Mouse (Mus musculus) CH12.LX (cell line): ENCODE measurements around the gene Trpm3. TPM values are rescaled to one million over a fixed set of nuclear protein-coding genes. Genes with fewer than 3 reads are reported as not detected.

Experiments
- DNase-seq: peaks from one replicate; pipeline ENCODE4 v3.0.0-alpha.2; 2013; ENCODE audit errors: extremely low read depth
- H3K27ac ChIP-seq: 2 replicates; pipeline ENCODE4 v1.5.1; 2012; ENCODE audit warnings: low read depth, mild to moderate bottlenecking, control low read depth, moderate library complexity; ENCODE audit not compliant: insufficient read depth
- H3K27me3 ChIP-seq: replicated peaks from 2 replicates; pipeline ENCODE3; 2012; ENCODE audit warnings: inconsistent platforms
- H3K36me3 ChIP-seq, 2 experiments: replicated peaks in 1 of 2; 2 replicates each; pipeline versions ENCODE3 to v1.6.1; 2012; ENCODE audit warnings: inconsistent platforms in 1 of 2, low read length in 1 of 2, mild to moderate bottlenecking in 1 of 2, mixed read lengths in 1 of 2, moderate library complexity in 1 of 2; ENCODE audit not compliant: control insufficient read depth in 1 of 2, insufficient read depth in 1 of 2
- H3K4me1 ChIP-seq, 2 experiments: 2 replicates each; pipeline ENCODE4 v1.6.1; 2012; ENCODE audit warnings: inconsistent platforms in 1 of 2, moderate library complexity in 1 of 2; ENCODE audit not compliant: insufficient read depth in 2 of 2, control insufficient read depth in 1 of 2
- H3K4me2 ChIP-seq: 2 replicates; pipeline ENCODE4 v1.6.1; 2012; ENCODE audit warnings: low read depth, mild to moderate bottlenecking, control low read depth; ENCODE audit not compliant: poor library complexity, insufficient read depth, severe bottlenecking
- H3K4me3 ChIP-seq, 3 experiments: fragments of 150-350 bp in 1 of 3; sonication (generic) in 1 of 3; replicated peaks in 1 of 3; 2 replicates each; pipeline versions ENCODE3 to v1.5.1; 2011 to 2012; ENCODE audit warnings: low read depth in 2 of 3, low read length in 2 of 3, mild to moderate bottlenecking in 2 of 3, moderate library complexity in 2 of 3, control low read depth in 1 of 3, improper control_type of control experiment in 1 of 3, inconsistent platforms in 1 of 3, mixed read lengths in 1 of 3; ENCODE audit not compliant: poor library complexity in 1 of 3
- H3K79me2 ChIP-seq: replicated peaks from 2 replicates; pipeline ENCODE4 v1.6.1; 2012; ENCODE audit warnings: mild to moderate bottlenecking, moderate library complexity; ENCODE audit not compliant: control insufficient read depth, poor library complexity, insufficient read depth, severe bottlenecking; ENCODE audit errors: extremely low read depth
- H3K9ac ChIP-seq: 2 replicates; pipeline ENCODE4 v1.6.1; 2012; ENCODE audit warnings: low read depth, mild to moderate bottlenecking, control low read depth, moderate library complexity; ENCODE audit not compliant: insufficient read depth
- H3K9me3 ChIP-seq: replicated peaks from 2 replicates; pipeline ENCODE3; 2012; ENCODE audit warnings: low read length, inconsistent platforms, mixed read lengths
- CTCF ChIP-seq, 2 experiments: IDR thresholded peaks in 1 of 2; conservative IDR thresholded peaks in 1 of 2; 2 replicates each; pipeline ENCODE4 v1.5.1; 2011 to 2012; ENCODE audit warnings: low read depth in 2 of 2, low read length in 2 of 2, improper control_type of control experiment in 1 of 2, inconsistent platforms in 1 of 2, mild to moderate bottlenecking in 1 of 2, moderate library complexity in 1 of 2
- E2F4 ChIP-seq: IDR thresholded peaks from 2 replicates; pipeline ENCODE4 v1.6.1; 2011; ENCODE audit warnings: low read depth, low read length, improper control_type of control experiment; ENCODE audit not compliant: insufficient replicate concordance
- EP300 ChIP-seq: IDR thresholded peaks from 2 replicates; pipeline ENCODE4 v1.6.1; 2011; ENCODE audit warnings: low read length, improper control_type of control experiment
- ETS1 ChIP-seq: conservative IDR thresholded peaks from 2 replicates; pipeline ENCODE4 v1.6.1; 2012; ENCODE audit warnings: low read depth, mild to moderate bottlenecking, inconsistent platforms, low read length, improper control_type of control experiment, moderate library complexity
- GABPA ChIP-seq: IDR thresholded peaks from 2 replicates; pipeline ENCODE4 v1.6.1; 2012; ENCODE audit warnings: low read depth, low read length, improper control_type of control experiment, inconsistent platforms; ENCODE audit not compliant: insufficient replicate concordance
- HCFC1 ChIP-seq: IDR thresholded peaks from 2 replicates; pipeline ENCODE4 v1.6.1; 2012; ENCODE audit warnings: low read depth, mild to moderate bottlenecking, inconsistent platforms, low read length, improper control_type of control experiment
- JUN ChIP-seq: IDR thresholded peaks from 2 replicates; pipeline ENCODE4 v1.6.1; 2011; ENCODE audit warnings: low read depth, mild to moderate bottlenecking, low read length, improper control_type of control experiment, moderate library complexity; ENCODE audit not compliant: insufficient read depth
- JUND ChIP-seq: conservative IDR thresholded peaks from 2 replicates; pipeline ENCODE4 v1.6.1; 2011; ENCODE audit warnings: low read depth, low read length, improper control_type of control experiment
- KAT2A ChIP-seq: IDR thresholded peaks from 2 replicates; pipeline ENCODE4 v1.6.1; 2012; ENCODE audit warnings: low read length, improper control_type of control experiment, inconsistent platforms; ENCODE audit not compliant: insufficient replicate concordance
- MAFK ChIP-seq: IDR thresholded peaks from 2 replicates; pipeline ENCODE4 v1.6.1; 2011; ENCODE audit warnings: low read length, improper control_type of control experiment; ENCODE audit not compliant: insufficient replicate concordance
- MAX ChIP-seq: IDR thresholded peaks from 2 replicates; pipeline ENCODE4 v1.6.1; 2011; ENCODE audit warnings: low read length, improper control_type of control experiment
- MAZ ChIP-seq: IDR thresholded peaks from 2 replicates; pipeline ENCODE4 v1.6.1; 2012; ENCODE audit warnings: low read depth, mild to moderate bottlenecking, inconsistent platforms, low read length, improper control_type of control experiment, moderate library complexity
- MEF2A ChIP-seq: IDR thresholded peaks from 2 replicates; pipeline ENCODE4 v1.6.1; 2014; ENCODE audit warnings: low read depth, mild to moderate bottlenecking, inconsistent platforms, low read length, improper control_type of control experiment, borderline replicate concordance
- MXI1 ChIP-seq: IDR thresholded peaks from 2 replicates; pipeline ENCODE4 v1.6.1; 2011; ENCODE audit warnings: mild to moderate bottlenecking, low read depth, low read length, improper control_type of control experiment
- NELFE ChIP-seq: IDR thresholded peaks from 2 replicates; pipeline ENCODE4 v1.6.1; 2011; ENCODE audit warnings: low read depth, low read length, improper control_type of control experiment
- NRF1 ChIP-seq: IDR thresholded peaks from 2 replicates; pipeline ENCODE4 v1.6.1; 2014; ENCODE audit warnings: low read depth, mild to moderate bottlenecking, inconsistent platforms, low read length, improper control_type of control experiment, moderate library complexity
- PAX5 ChIP-seq: IDR thresholded peaks from 2 replicates; pipeline ENCODE4 v1.6.1; 2012; ENCODE audit warnings: low read length, inconsistent platforms, mixed read lengths
- POLR2A ChIP-seq: IDR thresholded peaks from 2 replicates; pipeline ENCODE4 v1.6.1; 2011; ENCODE audit warnings: low read depth, mild to moderate bottlenecking, improper control_type of control experiment, low read length
- POLR2AphosphoS2 ChIP-seq: IDR thresholded peaks from 2 replicates; pipeline ENCODE4 v1.6.1; 2011; ENCODE audit warnings: low read depth, low read length, improper control_type of control experiment
- RAD21 ChIP-seq: IDR thresholded peaks from 2 replicates; pipeline ENCODE4 v1.6.1; 2011; ENCODE audit warnings: low read depth, mild to moderate bottlenecking, low read length, improper control_type of control experiment, moderate library complexity
- SIN3A ChIP-seq: IDR thresholded peaks from 2 replicates; pipeline ENCODE4 v1.6.1; 2012; ENCODE audit warnings: low read length, improper control_type of control experiment, inconsistent platforms
- SMC3 ChIP-seq: IDR thresholded peaks from 2 replicates; pipeline ENCODE4 v1.6.1; 2011; ENCODE audit warnings: low read depth, low read length, improper control_type of control experiment
- TBP ChIP-seq: conservative IDR thresholded peaks from 2 replicates; pipeline ENCODE4 v1.6.1; 2011; ENCODE audit warnings: low read depth, low read length, improper control_type of control experiment
- UBTF ChIP-seq: IDR thresholded peaks from 2 replicates; pipeline ENCODE4 v1.6.1; 2012; ENCODE audit warnings: low read depth, mild to moderate bottlenecking, inconsistent platforms, low read length, improper control_type of control experiment, moderate library complexity
- USF1 ChIP-seq: IDR thresholded peaks from 2 replicates; pipeline ENCODE4 v1.6.1; 2014; ENCODE audit warnings: low read depth, mild to moderate bottlenecking, inconsistent platforms, low read length, improper control_type of control experiment
- ZKSCAN1 ChIP-seq: IDR thresholded peaks from 2 replicates; pipeline ENCODE4 v1.6.1; 2012; ENCODE audit warnings: low read depth, inconsistent platforms, low read length, improper control_type of control experiment, borderline replicate concordance
- ZMIZ1 ChIP-seq: IDR thresholded peaks from 2 replicates; pipeline ENCODE4 v1.6.1; 2012; ENCODE audit warnings: low read depth, mild to moderate bottlenecking, inconsistent platforms, low read length, improper control_type of control experiment
- ZNF384 ChIP-seq: IDR thresholded peaks from 2 replicates; pipeline ENCODE4 v1.6.1; 2012; ENCODE audit warnings: low read depth, low read length, improper control_type of control experiment, inconsistent platforms
- dilution Hi-C: fragments of 300-500 bp; cut with MboI; formaldehyde crosslinking; loops from 2 replicates; pipeline ENCODE4 v1.14.3; 2020; ENCODE audit warnings: low sequenced_read_pairs; ENCODE audit not compliant: extremely low pct_unique_long_range_greater_than_20kb, extremely low pct_ligation_motif_present
- in situ Hi-C: fragments of 300-500 bp; cut with MboI; formaldehyde crosslinking; loops from 3 replicates; pipeline ENCODE4 v1.14.3; 2019; ENCODE audit warnings: low sequenced_read_pairs, low pct_ligation_motif_present, low pct_unique_long_range_greater_than_20kb, mixed read lengths
- polyA plus RNA-seq: library from polyadenylated mRNA; unstranded; fragments of >175 nt; gene quantifications from 2 replicates; pipeline ENCODE4 v1.2.1, GENCODE M21; 2012; ENCODE audit warnings: low read depth; ENCODE audit not compliant: insufficient read length
- total RNA-seq, 2 experiments: library from RNA; depleted of rRNA; stranded (reverse); fragments of 300-350 nt in 1 of 2; fragments of >200 nt in 1 of 2; gene quantifications; 2 replicates each; pipeline ENCODE4 v1.2.3; 2012 to 2014

Trpm3 gene
- total and polyA plus RNA-seq, 3 experiments: 0.01 TPM; not detected in 2

DNA sequence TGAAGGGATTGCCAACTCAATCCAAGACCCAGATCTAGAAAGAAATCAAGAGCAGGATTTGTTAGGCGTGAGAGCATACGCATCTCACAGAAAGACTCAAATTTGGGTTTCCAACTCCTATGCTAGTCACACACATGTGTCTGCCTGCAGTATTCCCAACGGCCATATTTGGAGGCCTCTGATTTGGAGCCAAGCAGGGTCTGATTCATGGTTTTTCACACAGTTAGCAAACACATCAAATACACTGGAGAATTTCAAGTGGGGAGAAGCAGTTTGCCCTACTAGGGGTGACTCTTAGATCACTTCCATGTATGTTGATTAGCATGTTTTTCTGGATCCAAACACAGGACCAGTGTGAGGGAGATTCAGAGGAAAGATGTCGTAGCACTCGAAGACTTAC is 855.7 kb downstream of the Trpm3 start:
- dilution Hi-C loops (no loop called here), in situ Hi-C loops (no loop called here)
- Histone ChIP-seq H3K4me2 (no peak overlapping the region), H3K36me3 (no peaks in the 10 kb centered on the region), H3K4me3 (no peak overlapping the region), H3K27ac (no peak overlapping the region), H3K4me1 (no peaks in the 10 kb centered on the region), H3K9me3 (no peaks in the 10 kb centered on the region), H3K27me3 (no peaks in the 10 kb centered on the region), H3K79me2 (no peaks in the 10 kb centered on the region), H3K9ac (no peak overlapping the region)
- no peak for DNase-seq
- TF ChIP-seq ZMIZ1 (no peak), MAFK (no peak), ETS1 (no peak), JUN (no peak), ZNF384 (no peak), NELFE (no peak), PAX5 (no peak), SIN3A (no peak), USF1 (no peak), POLR2A (no peak), HCFC1 (no peak), RAD21 (no peak), MAZ (no peak), SMC3 (no peak), MEF2A (no peak), KAT2A (no peak)

DNA sequence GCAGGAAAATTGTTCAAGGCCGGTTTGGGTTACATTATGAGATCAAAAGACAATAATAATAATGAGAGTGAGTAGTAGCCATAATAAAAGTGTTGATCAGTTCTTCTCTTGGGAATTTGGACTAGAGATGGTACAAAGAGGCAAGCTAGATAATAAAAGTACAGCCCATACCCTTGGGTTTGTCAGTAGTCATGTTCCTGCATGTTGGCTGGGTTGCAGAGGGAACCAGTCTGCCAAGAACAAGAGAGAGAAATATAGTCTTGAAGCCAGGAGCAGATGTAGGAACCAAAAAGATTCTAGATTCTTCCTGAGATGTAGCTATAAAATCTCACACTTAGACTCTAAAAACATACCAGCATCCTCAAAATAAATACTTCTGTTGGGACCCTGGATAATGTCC is 861.4 kb downstream of the Trpm3 start:
- H3K79me2 ChIP-seq: no peaks in the 10 kb centered on the region
- no peak overlapping the region for H3K27ac ChIP-seq
- dilution Hi-C loops (no loop called here), in situ Hi-C loops (no loop called here)
- no peak overlapping the region for H3K4me2 ChIP-seq
- H3K4me3 ChIP-seq: no peak overlapping the region
- H3K9ac ChIP-seq: no peak overlapping the region
- no peaks in the 10 kb centered on the region for H3K36me3 ChIP-seq
- H3K9me3 ChIP-seq: no peaks in the 10 kb centered on the region
- no peaks in the 10 kb centered on the region for H3K27me3 ChIP-seq
- DNase-seq: no peak
- no peaks in the 10 kb centered on the region for H3K4me1 ChIP-seq
- TF ChIP-seq EP300 (no peak), RAD21 (no peak), POLR2AphosphoS2 (no peak), MAX (no peak), JUND (no peak), ZNF384 (no peak), MXI1 (no peak), NELFE (no peak), USF1 (no peak), E2F4 (no peak), SMC3 (no peak), NRF1 (no peak), GABPA (no peak), ZKSCAN1 (no peak), TBP (no peak), MEF2A (no peak), KAT2A (no peak), UBTF (no peak), CTCF (conservative IDR thresholded peaks at IDR 0.05 in 1 of 2, IDR thresholded peaks at IDR 0.05 in 1 of 2; ENCODE audit: low read depth in 2 of 2, low read length in 2 of 2) (no peak)
